Mouse (Mus musculus) forebrain, embryonic 14.5 days (tissue): ENCODE results near the gene Lgals2. TPM values are rescaled to one million over a fixed set of nuclear protein-coding genes. Genes with fewer than 3 reads are reported as not detected.

Experiments used
- microRNA-seq: library from miRNA; unstranded; fragments of <30 nt; microRNA quantifications from one replicate; pipeline ENCODE4, GENCODE M21; 2016
- polyA plus RNA-seq: library from polyadenylated mRNA; unstranded; fragments of >200 nt; fragmentation: Nextera tagmentation; extraction: Ambion mirVana; gene quantifications from 2 replicates; pipeline ENCODE4 v1.2.1, GENCODE M21; 2014

Lgals2 gene
- polyA plus RNA-seq, 1 experiment from 2014 or later = not detected

Small RNA genes within 50 kb of the gene (microRNA-seq; reads per million reads assigned to microRNA genes)
- gene Mir6955 = not detected

Other genes starting within 250 kb of the Lgals2 start
- gene Elfn2, start 136.8 kb downstream of the Lgals2 start, polyA plus RNA-seq = 3.7 and 5.3 TPM in 2 replicates
- 48.2 and 51.5 TPM in 2 replicates for gene Mfng, start 82.1 kb downstream of the Lgals2 start, polyA plus RNA-seq
- 1.1 and 1.4 TPM in 2 replicates for gene Card10, start 52.5 kb downstream of the Lgals2 start, polyA plus RNA-seq
- 5.1 and 8.0 TPM in 2 replicates for gene Cdc42ep1, start 12.9 kb downstream of the Lgals2 start, polyA plus RNA-seq
- gene Gga1, start 21.7 kb upstream of the Lgals2 start, polyA plus RNA-seq = 34.8 and 46.5 TPM in 2 replicates
- not detected in 2 replicates for gene Gm49510, start 44.1 kb upstream of the Lgals2 start, polyA plus RNA-seq
- 4.2 and 5.8 TPM in 2 replicates for gene Sh3bp1, start 44.2 kb upstream of the Lgals2 start, polyA plus RNA-seq
- 101 and 109 TPM in 2 replicates for gene Pdxp, start 58.4 kb upstream of the Lgals2 start, polyA plus RNA-seq
- gene Lgals1, start 71.2 kb upstream of the Lgals2 start, polyA plus RNA-seq = 89.0 and 98.0 TPM in 2 replicates
- 63.4 and 73.8 TPM in 2 replicates for gene Nol12, start 79.4 kb upstream of the Lgals2 start, polyA plus RNA-seq
- gene Triobp, start 92.2 kb upstream of the Lgals2 start, polyA plus RNA-seq = 29.3 and 38.7 TPM in 2 replicates
- 155 and 238 TPM in 2 replicates for gene H1f0, start 172.9 kb upstream of the Lgals2 start, polyA plus RNA-seq
- not detected in 2 replicates for gene Galr3, start 186.4 kb upstream of the Lgals2 start, polyA plus RNA-seq
- 51.3 and 53.3 TPM in 2 replicates for gene Ankrd54, start 207.4 kb upstream of the Lgals2 start, polyA plus RNA-seq
- 191 and 209 TPM in 2 replicates for gene Eif3l, start 219.7 kb upstream of the Lgals2 start, polyA plus RNA-seq